In genomic region chr5:97081481-97081880, GRCm38 (mm10) we compare ENCODE assay signal across 8 mouse cellular contexts. TPM values are rescaled to one million over a fixed set of nuclear protein-coding genes. Genes with fewer than 3 reads are reported as not detected.
DNase-seq lines count a peak whose midpoint lies in the region; ATAC-seq and TF ChIP-seq lines count a peak whose summit lies in the region.

No protein-coding gene starts in this region.

- H3K27me3 ChIP-seq in intestine, postnatal 0 days (replicated peaks; ENCODE audit: control insufficient read depth, insufficient read depth, low read length), result no peaks in the 10 kb centered on the region
- no peaks in the 10 kb centered on the region for H3K27me3 ChIP-seq in intestine, embryonic 15.5 days (replicated peaks)
- H3K27me3 ChIP-seq in hindbrain, embryonic 10.5 days (ENCODE audit: insufficient read depth, poor library complexity, severe bottlenecking), result no peaks in the 10 kb centered on the region
- no peaks in the 10 kb centered on the region for H3K27me3 ChIP-seq in hindbrain, embryonic 16.5 days (replicated peaks; ENCODE audit: control insufficient read depth, insufficient read depth, low read length)

- no peak overlapping the region for H3K4me2 ChIP-seq in intestine, postnatal 0 days (replicated peaks; ENCODE audit: low read depth)
- no peak overlapping the region for H3K4me2 ChIP-seq in intestine, embryonic 15.5 days (replicated peaks)
- H3K4me2 ChIP-seq in hindbrain, embryonic 16.5 days (ENCODE audit: low read length), result no peak overlapping the region

- TF ChIP-seq CTCF in intestine, postnatal 0 days (IDR thresholded peaks at IDR 0.05; ENCODE audit: low read depth), result peak; percentile 59

- no peak for ATAC-seq in intestine, postnatal 0 days
- ATAC-seq in intestine, embryonic 15.5 days, result no peak
- ATAC-seq in CD4-positive, CD25-positive, alpha-beta regulatory T cell, adult 4 months, result peak; percentile 62
- no peak for ATAC-seq in hindbrain, embryonic 16.5 days

- no peak overlapping the region for H3K4me3 ChIP-seq in intestine, postnatal 0 days (ENCODE audit: low read depth, low read length)
- no peak overlapping the region for H3K4me3 ChIP-seq in intestine, embryonic 15.5 days (replicated peaks)
- no peak overlapping the region for H3K4me3 ChIP-seq in hindbrain, embryonic 10.5 days
- H3K4me3 ChIP-seq in hindbrain, embryonic 16.5 days (ENCODE audit: low read length), result no peak overlapping the region

- H3K9ac ChIP-seq in intestine, postnatal 0 days (ENCODE audit: low read depth, low read length), result no peak overlapping the region
- H3K9ac ChIP-seq in intestine, embryonic 15.5 days, result no peak overlapping the region
- no peak overlapping the region for H3K9ac ChIP-seq in hindbrain, embryonic 16.5 days (ENCODE audit: low read depth, low read length)

- H3K27ac ChIP-seq in intestine, postnatal 0 days (ENCODE audit: low read depth, low read length), result no peak overlapping the region; the same call in 1 of the 2 replicates
- no peak overlapping the region for H3K27ac ChIP-seq in intestine, embryonic 15.5 days
- no peak overlapping the region for H3K27ac ChIP-seq in hindbrain, embryonic 10.5 days
- no peak overlapping the region for H3K27ac ChIP-seq in hindbrain, embryonic 16.5 days (ENCODE audit: low read depth, low read length)

- peak; percentile 22 for DNase-seq in cerebellum, adult 11 months
- peak; percentile 19 to 25 for DNase-seq in layer of hippocampus, postnatal 10 days (ENCODE audit: low spot score in 2 of 2)
- peak; percentile 20 to 37 for DNase-seq in right cerebral cortex, postnatal 36 days (ENCODE audit: low spot score in 2 of 2)
- DNase-seq in hindbrain, embryonic 10.5 days (ENCODE audit: low spot score), result no peak

- no peaks in the 10 kb centered on the region for H3K4me1 ChIP-seq in intestine, postnatal 0 days (replicated peaks; ENCODE audit: control insufficient read depth, insufficient read depth, low read length)
- H3K4me1 ChIP-seq in intestine, embryonic 15.5 days (replicated peaks), result no peaks in the 10 kb centered on the region
- H3K4me1 ChIP-seq in hindbrain, embryonic 10.5 days (replicated peaks), result peaks cover 5% of the 10 kb centered on the region; the same call in 1 of the 2 replicates
- peaks cover 2% of the 10 kb centered on the region; the same call in 1 of the 2 replicates for H3K4me1 ChIP-seq in hindbrain, embryonic 16.5 days (ENCODE audit: control insufficient read depth, insufficient read depth, low read depth, low read length)

- H3K36me3 ChIP-seq in intestine, postnatal 0 days (ENCODE audit: control insufficient read depth, insufficient read depth), result peaks cover 29% of the 10 kb centered on the region
- no peaks in the 10 kb centered on the region; the same call in 1 of the 2 replicates for H3K36me3 ChIP-seq in intestine, embryonic 15.5 days
- H3K36me3 ChIP-seq in hindbrain, embryonic 10.5 days, result peaks cover 28% of the 10 kb centered on the region
- H3K36me3 ChIP-seq in hindbrain, embryonic 16.5 days (ENCODE audit: control insufficient read depth, insufficient read depth, low read length), result no peaks in the 10 kb centered on the region; the same call in none of the 2 replicates

- H3K9me3 ChIP-seq in intestine, postnatal 0 days (ENCODE audit: control insufficient read depth), result no peaks in the 10 kb centered on the region
- no peaks in the 10 kb centered on the region for H3K9me3 ChIP-seq in intestine, embryonic 15.5 days
- no peaks in the 10 kb centered on the region for H3K9me3 ChIP-seq in hindbrain, embryonic 10.5 days
- H3K9me3 ChIP-seq in hindbrain, embryonic 16.5 days (ENCODE audit: control insufficient read depth, low read length), result no peaks in the 10 kb centered on the region

- 69% methylated on average over 3 of the region's 3 CpGs for WGBS in intestine, postnatal 0 days
- WGBS in intestine, embryonic 15.5 days, result 74% methylated on average over 3 of the region's 3 CpGs
- WGBS in hindbrain, embryonic 10.5 days, result 76% methylated on average over 3 of the region's 3 CpGs
- WGBS in hindbrain, embryonic 16.5 days, result 64% methylated on average over 3 of the region's 3 CpGs

RNA-seq across cellular contexts. Expression of gene Paqr3, which starts 29.9 kb away (rescaled TPM):
- polyA plus RNA-seq in intestine, postnatal 0 days (2015; fragmentation: Nextera tagmentation; extraction: Ambion mirVana), result 0.50 and 0.69 TPM in 2 replicates
- 2.3 and 2.4 TPM in 2 replicates for polyA plus RNA-seq in intestine, embryonic 15.5 days (2015; fragmentation: Nextera tagmentation; extraction: Ambion mirVana)
- 1 to 10 TPM; 1.5 to 1.7 TPM for polyA plus RNA-seq in CD4-positive, CD25-positive, alpha-beta regulatory T cell, adult 4 months (2017; shearing (Covaris generic))
- 10 to 100 TPM; 29.3 to 33.6 TPM for total RNA-seq in layer of hippocampus, postnatal 10 days (2021)
- 9.8 and 12.9 TPM in 2 replicates for polyA plus RNA-seq in hindbrain, embryonic 10.5 days (2016; fragmentation: Nextera tagmentation; extraction: Ambion mirVana)
- polyA plus RNA-seq in hindbrain, embryonic 16.5 days (2015; fragmentation: Nextera tagmentation; extraction: Ambion mirVana), result 16.5 and 16.8 TPM in 2 replicates
